Mouse (Mus musculus) MEL (cell line): Measurements from ENCODE around the gene Ccdc142. TPM values are rescaled to one million over a fixed set of nuclear protein-coding genes. Genes with fewer than 3 reads are reported as not detected.

Source experiments
- DNase-seq: peaks from one replicate; pipeline ENCODE4 v3.0.0; 2011; ENCODE audit warnings: low read depth, low spot score
- H3K27ac ChIP-seq: 2 replicates; pipeline ENCODE4 v1.5.1; 2012; ENCODE audit warnings: low read depth, mild to moderate bottlenecking, control low read depth, low read length, moderate library complexity; ENCODE audit not compliant: control insufficient read depth
- H3K27me3 ChIP-seq, 2 experiments: fragments of 150-350 bp in 1 of 2; sonication (generic) in 1 of 2; 2 replicates each; pipeline ENCODE4 v1.6.1; 2012; ENCODE audit warnings: low read length in 2 of 2, mild to moderate bottlenecking in 2 of 2, improper control_type of control experiment in 1 of 2, moderate library complexity in 1 of 2; ENCODE audit not compliant: insufficient read depth in 2 of 2, control insufficient read depth in 1 of 2
- H3K36me3 ChIP-seq, 2 experiments: 2 replicates each; pipeline ENCODE4 v1.6.1; 2012 to 2014; ENCODE audit warnings: low read length in 2 of 2, improper control_type of control experiment in 1 of 2, inconsistent platforms in 1 of 2, mild to moderate bottlenecking in 1 of 2; ENCODE audit not compliant: insufficient read depth in 2 of 2, control insufficient read depth in 1 of 2
- H3K4me1 ChIP-seq, 2 experiments: fragments of 150-350 bp in 1 of 2; sonication (generic) in 1 of 2; 2 replicates each; pipeline ENCODE4 v1.6.1; 2012; ENCODE audit warnings: low read length in 2 of 2, improper control_type of control experiment in 1 of 2, mild to moderate bottlenecking in 1 of 2; ENCODE audit not compliant: insufficient read depth in 2 of 2, control insufficient read depth in 1 of 2
- H3K4me3 ChIP-seq, 2 experiments: fragments of 150-350 bp in 1 of 2; sonication (generic) in 1 of 2; 2 replicates each; pipeline ENCODE4 v1.5.1; 2012; ENCODE audit warnings: low read depth in 2 of 2, low read length in 2 of 2, mild to moderate bottlenecking in 2 of 2, moderate library complexity in 2 of 2, control low read depth in 1 of 2, improper control_type of control experiment in 1 of 2; ENCODE audit not compliant: control insufficient read depth in 1 of 2, insufficient read depth in 1 of 2
- H3K79me2 ChIP-seq: 2 replicates; pipeline ENCODE4 v1.6.1; 2012; ENCODE audit warnings: mild to moderate bottlenecking, low read length, moderate library complexity; ENCODE audit not compliant: control insufficient read depth, poor library complexity, insufficient read depth
- H3K9ac ChIP-seq: 2 replicates; pipeline ENCODE4 v1.6.1; 2012; ENCODE audit warnings: low read depth, mild to moderate bottlenecking, control low read depth, low read length, moderate library complexity; ENCODE audit not compliant: control insufficient read depth, poor library complexity, severe bottlenecking
- H3K9me3 ChIP-seq: fragments of 150-350 bp; sonication (generic); replicated peaks from 2 replicates; pipeline ENCODE4 v1.6.1; 2012; ENCODE audit warnings: mild to moderate bottlenecking, low read length, improper control_type of control experiment, moderate library complexity; ENCODE audit not compliant: insufficient read depth
- ELF1 ChIP-seq: IDR thresholded peaks from 2 replicates; pipeline ENCODE4 v1.6.1; 2014; ENCODE audit warnings: low read depth, mild to moderate bottlenecking, inconsistent platforms, low read length, improper control_type of control experiment, moderate library complexity
- GABPA ChIP-seq: IDR thresholded peaks from 2 replicates; pipeline ENCODE4 v1.6.1; 2012; ENCODE audit warnings: low read depth, mild to moderate bottlenecking, inconsistent platforms, low read length, improper control_type of control experiment, moderate library complexity
- GATA1 ChIP-seq: IDR thresholded peaks from 2 replicates; pipeline ENCODE4 v1.6.1; 2011; ENCODE audit warnings: low read depth, low read length, improper control_type of control experiment
- KAT2A ChIP-seq: conservative IDR thresholded peaks from 2 replicates; pipeline ENCODE4 v1.6.1; 2012; ENCODE audit warnings: low read depth, low read length, improper control_type of control experiment, inconsistent platforms
- MAFK ChIP-seq: IDR thresholded peaks from 2 replicates; pipeline ENCODE4 v1.6.1; 2011; ENCODE audit warnings: low read depth, mild to moderate bottlenecking, low read length, improper control_type of control experiment, borderline replicate concordance
- MAX ChIP-seq: IDR thresholded peaks from 2 replicates; pipeline ENCODE4 v1.6.1; 2011; ENCODE audit warnings: low read length, improper control_type of control experiment
- MXI1 ChIP-seq: IDR thresholded peaks from 2 replicates; pipeline ENCODE4 v1.6.1; 2011; ENCODE audit warnings: mild to moderate bottlenecking, low read depth, low read length, improper control_type of control experiment
- MYC ChIP-seq: IDR thresholded peaks from 2 replicates; pipeline ENCODE4 v1.6.1; 2011; ENCODE audit warnings: low read depth, mild to moderate bottlenecking, low read length, improper control_type of control experiment, moderate library complexity
- NRF1 ChIP-seq: IDR thresholded peaks from 2 replicates; pipeline ENCODE4 v1.6.1; 2014; ENCODE audit warnings: low read depth, mild to moderate bottlenecking, inconsistent platforms, low read length, improper control_type of control experiment, moderate library complexity; ENCODE audit not compliant: poor library complexity, insufficient read depth, severe bottlenecking
- POLR2AphosphoS2 ChIP-seq: IDR thresholded peaks from 2 replicates; pipeline ENCODE4 v1.6.1; 2011; ENCODE audit warnings: low read length, improper control_type of control experiment
- POLR2AphosphoS5 ChIP-seq: IDR thresholded peaks from 2 replicates; pipeline ENCODE4 v1.6.1; 2012; ENCODE audit warnings: low read depth, borderline replicate concordance, mild to moderate bottlenecking, inconsistent platforms, low read length, moderate library complexity, mixed read lengths
- RAD21 ChIP-seq: IDR thresholded peaks from 2 replicates; pipeline ENCODE4 v1.6.1; 2011; ENCODE audit warnings: mild to moderate bottlenecking, low read depth, low read length, improper control_type of control experiment
- RCOR1 ChIP-seq: IDR thresholded peaks from 2 replicates; pipeline ENCODE4 v1.6.1; 2012; ENCODE audit warnings: low read depth, mild to moderate bottlenecking, inconsistent platforms, low read length, improper control_type of control experiment
- SIN3A ChIP-seq: IDR thresholded peaks from 2 replicates; pipeline ENCODE4 v1.6.1; 2012; ENCODE audit warnings: low read length, improper control_type of control experiment, inconsistent platforms
- SMC3 ChIP-seq: IDR thresholded peaks from 2 replicates; pipeline ENCODE4 v1.6.1; 2011; ENCODE audit warnings: low read depth, low read length, improper control_type of control experiment
- TAL1 ChIP-seq: IDR thresholded peaks from 2 replicates; pipeline ENCODE4 v1.6.1; 2012; ENCODE audit warnings: mild to moderate bottlenecking, inconsistent platforms, low read length, moderate library complexity, mixed read lengths
- UBTF ChIP-seq: IDR thresholded peaks from 2 replicates; pipeline ENCODE4 v1.6.1; 2012; ENCODE audit warnings: low read depth, mild to moderate bottlenecking, inconsistent platforms, low read length, improper control_type of control experiment, moderate library complexity, borderline replicate concordance; ENCODE audit not compliant: insufficient read depth
- USF1 ChIP-seq: IDR thresholded peaks from 2 replicates; pipeline ENCODE4 v1.6.1; 2014; ENCODE audit warnings: low read depth, mild to moderate bottlenecking, inconsistent platforms, low read length, improper control_type of control experiment, moderate library complexity
- USF2 ChIP-seq, 2 experiments: IDR thresholded peaks; 2 replicates each; pipeline ENCODE4 v1.6.1; 2011 to 2012; ENCODE audit warnings: improper control_type of control experiment in 2 of 2, low read length in 2 of 2, borderline replicate concordance in 1 of 2, inconsistent platforms in 1 of 2, low read depth in 1 of 2, mild to moderate bottlenecking in 1 of 2; ENCODE audit not compliant: insufficient read depth in 1 of 2
- ZC3H11A ChIP-seq: IDR thresholded peaks from 2 replicates; pipeline ENCODE4 v1.6.1; 2012; ENCODE audit warnings: low read depth, mild to moderate bottlenecking, inconsistent platforms, low read length, improper control_type of control experiment
- ZKSCAN1 ChIP-seq: IDR thresholded peaks from 2 replicates; pipeline ENCODE4 v1.6.1; 2012; ENCODE audit warnings: low read depth, mild to moderate bottlenecking, inconsistent platforms, low read length, improper control_type of control experiment, moderate library complexity
- ZMIZ1 ChIP-seq: IDR thresholded peaks from 2 replicates; pipeline ENCODE4 v1.6.1; 2012; ENCODE audit warnings: low read depth, mild to moderate bottlenecking, inconsistent platforms, low read length, improper control_type of control experiment, moderate library complexity
- polyA plus RNA-seq, 2 experiments: library from polyadenylated mRNA; stranded (reverse) in 1 of 2; unstranded in 1 of 2; fragments of >175 nt in 1 of 2; fragments of >200 nt in 1 of 2; gene quantifications; 2 replicates each; pipeline versions ENCODE4 v1.2.1 to v1.2.4; 2012; ENCODE audit warnings: low replicate concordance in 2 of 2, low read depth in 1 of 2; ENCODE audit not compliant: insufficient read length in 2 of 2, insufficient read depth in 1 of 2, missing spikeins in 1 of 2
- total RNA-seq: library from RNA; depleted of rRNA; stranded (reverse); fragments of 300-350 nt; gene quantifications from 2 replicates; pipeline ENCODE4 v1.2.3, GENCODE M21; 2012

Gene Ccdc142
- total and polyA plus RNA-seq, 3 experiments, result 2.2 to 5.1 TPM; not detected in 1

DNA sequence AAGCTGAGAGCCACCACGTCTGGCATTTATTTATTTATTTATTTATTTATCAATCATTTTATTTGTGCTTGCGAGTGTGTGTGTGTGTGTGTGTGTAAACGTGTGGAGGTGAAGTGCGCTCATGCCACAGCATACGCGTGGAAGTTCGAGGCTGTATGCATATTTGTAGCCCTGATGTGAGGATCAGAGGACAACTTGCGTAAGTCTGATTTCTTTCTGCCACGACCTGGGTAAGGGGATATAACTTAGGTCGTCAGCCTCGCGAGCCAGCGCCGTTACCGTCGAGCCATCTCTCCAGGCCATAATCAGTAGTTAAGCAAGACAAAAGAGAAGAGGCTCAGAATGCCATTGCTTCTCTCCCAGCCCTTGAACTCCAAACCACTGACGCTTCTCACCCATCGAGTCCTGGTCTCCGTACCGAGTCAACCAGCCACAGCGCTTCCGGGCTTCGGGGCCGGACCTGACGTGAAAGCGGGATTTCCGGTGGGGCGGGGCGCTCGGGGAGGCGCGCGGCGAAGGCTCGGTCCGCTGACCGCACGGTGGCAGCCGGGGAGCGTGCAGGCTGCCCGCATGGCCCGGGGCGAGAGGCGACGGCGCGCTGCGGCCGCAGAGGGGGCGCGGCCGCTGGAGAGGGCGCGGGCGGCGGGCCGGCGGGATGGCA is 13.7 kb downstream of the Ccdc142 start, which contains the start of gene Mogs (continued):
- TF ChIP-seq NRF1, result peak; percentile 41; the same call in 1 of the 2 replicates
- TF ChIP-seq POLR2AphosphoS5, result no peak
- no peak for TF ChIP-seq USF1
- no peak; the same call in 1 of the 2 replicates for TF ChIP-seq KAT2A
- peak; percentile 95 for TF ChIP-seq POLR2AphosphoS2
- no peak for TF ChIP-seq UBTF
- no peak; the same call in none of the 2 replicates for TF ChIP-seq MAX
- no peak for TF ChIP-seq MYC
- TF ChIP-seq USF2 (IDR thresholded peaks at IDR 0.05; ENCODE audit: borderline replicate concordance in 1 of 2, insufficient read depth in 1 of 2, low read depth in 1 of 2, low read length in 2 of 2), result no peak
- no peak for TF ChIP-seq RCOR1
- no peak; the same call in none of the 2 replicates for TF ChIP-seq RAD21
- TF ChIP-seq SMC3, result no peak
- no peak for TF ChIP-seq GABPA
- TF ChIP-seq ZKSCAN1, result no peak
- peak; percentile 72 for TF ChIP-seq ZMIZ1
- TF ChIP-seq ELF1, result peak; percentile 98
- no peak for TF ChIP-seq GATA1
- TF ChIP-seq ZC3H11A, result no peak
- TF ChIP-seq TAL1, result no peak
- no peak for TF ChIP-seq MAFK

GRCm38 (mm10) chr6:83115682-83116372 is 14.4 kb downstream of the Ccdc142 start:
- peaks cover 0 to 15% of the 10 kb centered on the region in 2 experiments; a peak in 3 of 4 replicates for H3K36me3 ChIP-seq
- H3K4me1 ChIP-seq, result peaks cover 0 to 19% of the 10 kb centered on the region in 2 experiments; a peak in 2 of 4 replicates
- H3K27me3 ChIP-seq, result no peaks in the 10 kb centered on the region
- peak overlapping the region; percentile 88 for H3K9ac ChIP-seq
- TF ChIP-seq SIN3A (no peak), MYC (peak; percentile 63; the same call in 1 of the 2 replicates), NRF1 (peak; percentile 2; the same call in 1 of the 2 replicates), UBTF (no peak), MXI1 (peak; percentile 27)
- H3K27ac ChIP-seq, result peak overlapping the region; percentile 4
- H3K79me2 ChIP-seq, result peaks cover 34% of the 10 kb centered on the region
- DNase-seq, result peak; percentile 50
- no peaks in the 10 kb centered on the region for H3K9me3 ChIP-seq
- H3K4me3 ChIP-seq, result peak overlapping the region; percentile 89 to 94
